Mouse (Mus musculus) forebrain, embryonic 11.5 days (tissue): ENCODE measurements around the gene Rbpj. TPM values are rescaled to one million over a fixed set of nuclear protein-coding genes. Genes with fewer than 3 reads are reported as not detected.
A peak's percentile ranks its signal among the peaks of the same experiment; 100 is the strongest.

Source experiments
- ATAC-seq: fragments of 200-750 bp; cut with Nextera tagmentation; replicated peaks from 2 replicates; pipeline ENCODE4 v1.8.0; 2017; ENCODE audit warnings: moderate TSS enrichment; ENCODE audit not compliant: low FRiP score
- DNase-seq: peaks from one replicate; pipeline ENCODE4 v3.0.0-alpha.2; 2017; ENCODE audit warnings: low spot score
- H3K27ac ChIP-seq: fragments of 300-500 bp; sonication (generic); 2 replicates; pipeline ENCODE4 v1.5.1; 2014; ENCODE audit warnings: low read depth, low read length
- H3K27me3 ChIP-seq: fragments of 300-500 bp; sonication (generic); 2 replicates; pipeline ENCODE4 v1.6.1; 2014; ENCODE audit warnings: mild to moderate bottlenecking, low read length, mixed read lengths; ENCODE audit not compliant: control insufficient read depth, insufficient read depth
- H3K36me3 ChIP-seq: fragments of 300-500 bp; sonication (generic); 2 replicates; pipeline ENCODE4 v1.6.1; 2014; ENCODE audit warnings: mild to moderate bottlenecking, low read length, moderate library complexity, mixed read lengths; ENCODE audit not compliant: control insufficient read depth, insufficient read depth
- H3K4me1 ChIP-seq: fragments of 300-500 bp; sonication (generic); replicated peaks from 2 replicates; pipeline ENCODE4 v1.6.1; 2014; ENCODE audit warnings: low read length, mixed read lengths; ENCODE audit not compliant: control insufficient read depth, insufficient read depth
- H3K4me2 ChIP-seq: fragments of 300-500 bp; sonication (generic); 2 replicates; pipeline ENCODE4 v1.6.1; 2014; ENCODE audit warnings: low read depth, mild to moderate bottlenecking, low read length, moderate library complexity, mixed read lengths; ENCODE audit not compliant: severe bottlenecking
- H3K4me3 ChIP-seq: fragments of 300-500 bp; sonication (generic); 2 replicates; pipeline ENCODE4 v1.5.1; 2014; ENCODE audit warnings: low read depth, low read length
- H3K9ac ChIP-seq: fragments of 300-500 bp; sonication (generic); 2 replicates; pipeline ENCODE4 v1.6.1; 2014; ENCODE audit warnings: low read length
- H3K9me3 ChIP-seq: fragments of 300-500 bp; sonication (generic); 2 replicates; pipeline ENCODE4 v1.6.1; 2016; ENCODE audit warnings: low read length, mixed read lengths; ENCODE audit not compliant: control insufficient read depth
- WGBS: fragments of 180-500 bp; shearing (Covaris S2); extraction: QIAGEN DNeasy Blood & Tissue Kit; methylation state at CpG from one replicate; pipeline ENCODE4 v1.1.7; 2014; 5-methylcytosine and 5-hydroxymethylcytosine counted together
- polyA plus RNA-seq: library from polyadenylated mRNA; unstranded; fragments of >200 nt; fragmentation: Nextera tagmentation; extraction: Ambion mirVana; gene quantifications from 2 replicates; pipeline ENCODE4 v1.2.1, GENCODE M21; 2014

Rbpj gene
- polyA plus RNA-seq, 1 experiment from 2014 or later, result 61.5 TPM

DNA sequence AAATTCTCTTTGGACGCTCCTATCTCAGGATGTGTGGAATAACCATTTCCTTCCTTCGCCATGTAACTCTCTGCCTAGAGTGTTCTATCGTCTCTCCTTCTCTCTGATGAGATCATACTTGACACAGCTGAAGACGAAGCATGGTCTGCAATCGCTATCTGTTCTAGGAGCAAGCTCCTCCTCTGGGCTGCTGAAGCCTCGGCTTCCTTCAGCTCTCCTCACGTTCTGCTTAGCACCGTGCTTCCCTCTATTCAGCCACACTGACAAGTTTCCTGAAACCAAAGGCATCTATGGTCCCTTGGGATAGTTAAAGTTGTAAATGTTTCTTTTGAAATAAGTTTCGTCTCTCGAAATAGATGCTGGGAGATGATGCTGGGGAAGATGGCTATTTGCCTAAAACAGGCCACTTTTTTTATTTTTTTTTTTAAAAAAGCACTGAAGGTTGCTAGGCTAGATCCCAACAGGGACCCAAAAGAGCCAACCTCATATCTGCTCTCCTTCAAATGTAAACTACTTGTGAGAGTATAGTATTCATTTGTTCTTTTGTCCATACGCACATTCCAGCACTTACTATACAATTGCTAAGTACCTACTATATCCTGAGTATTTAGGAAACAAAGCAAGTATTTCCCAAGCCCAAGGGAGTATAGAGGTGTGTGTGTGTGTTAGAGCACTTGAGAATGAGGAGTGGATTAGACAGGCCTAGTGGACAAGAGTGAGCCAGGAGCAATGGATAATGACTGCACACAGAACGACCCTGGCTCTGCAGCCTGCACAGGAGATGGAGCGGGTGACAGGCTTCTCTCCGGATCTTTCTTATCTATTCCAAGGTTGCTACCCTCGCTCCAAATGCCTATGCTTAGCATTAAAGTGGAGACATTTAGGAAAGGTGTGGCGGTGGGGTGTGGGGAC is 726 bp downstream of the Rbpj start:
- Histone ChIP-seq H3K9me3 (no peaks in the 10 kb centered on the region), H3K4me1 (no peaks in the 10 kb centered on the region), H3K27ac (no peak overlapping the region), H3K4me2 (no peak overlapping the region), H3K36me3 (no peaks in the 10 kb centered on the region), H3K27me3 (no peaks in the 10 kb centered on the region), H3K4me3 (no peak overlapping the region), H3K9ac (no peak overlapping the region)
- ATAC-seq, result no peak
- DNase-seq, result no peak
- WGBS, result 82% methylated on average over 16 of the region's 16 CpGs

DNA sequence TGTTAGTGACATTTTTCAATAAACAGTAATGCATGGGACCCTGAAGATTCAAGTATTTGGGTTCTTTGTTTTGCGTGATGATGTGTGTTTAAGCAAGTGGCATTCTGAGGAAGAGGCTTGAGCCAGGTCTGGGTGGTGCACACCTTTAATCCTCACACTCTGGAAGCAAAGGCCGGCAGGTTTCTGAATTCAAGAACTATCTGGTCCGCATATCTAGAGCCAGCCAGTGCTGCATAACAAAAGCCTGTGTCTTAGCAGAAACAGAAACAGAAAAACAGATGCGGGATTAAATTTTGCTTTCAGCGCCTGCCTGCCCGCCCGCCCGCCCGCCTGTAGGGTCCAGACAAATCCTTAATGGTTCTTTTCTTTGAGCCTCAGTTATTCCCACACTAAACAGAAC is 1.6 kb downstream of the Rbpj start:
- no peak overlapping the region for H3K9ac ChIP-seq
- no peaks in the 10 kb centered on the region for H3K4me1 ChIP-seq
- ATAC-seq (no peak), DNase-seq (no peak)
- no peak overlapping the region for H3K4me2 ChIP-seq
- H3K9me3 ChIP-seq, result no peaks in the 10 kb centered on the region
- H3K36me3 ChIP-seq, result no peaks in the 10 kb centered on the region
- H3K4me3 ChIP-seq, result no peak overlapping the region
- H3K27me3 ChIP-seq, result no peaks in the 10 kb centered on the region
- H3K27ac ChIP-seq, result no peak overlapping the region
- 61% methylated on average over 9 of the region's 9 CpGs for WGBS

DNA sequence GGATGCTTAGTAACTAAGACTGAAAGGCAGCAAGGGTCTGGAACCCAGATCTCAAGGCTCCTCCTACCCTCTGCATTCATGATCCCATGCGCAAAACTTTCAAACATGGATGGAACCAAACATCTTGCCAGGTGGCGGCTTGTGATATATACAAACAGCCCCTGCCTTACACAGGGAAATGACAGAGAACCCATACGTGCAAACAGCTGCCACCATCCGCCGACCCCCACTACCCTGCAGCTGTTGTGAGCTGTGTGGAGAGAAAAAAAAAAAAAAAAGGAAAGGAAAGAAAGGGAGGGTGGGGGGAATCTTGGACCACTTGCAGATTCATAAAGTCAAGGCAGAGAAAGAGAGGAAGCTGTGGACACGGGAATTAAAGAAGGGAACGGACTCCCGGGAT is 2.4 kb downstream of the Rbpj start:
- 64% methylated on average over 8 of the region's 8 CpGs for WGBS
- no peaks in the 10 kb centered on the region for H3K4me1 ChIP-seq
- DNase-seq (no peak), ATAC-seq (no peak)
- no peak overlapping the region for H3K4me3 ChIP-seq
- no peaks in the 10 kb centered on the region for H3K27me3 ChIP-seq
- H3K9me3 ChIP-seq, result no peaks in the 10 kb centered on the region
- no peaks in the 10 kb centered on the region for H3K36me3 ChIP-seq
- no peak overlapping the region for H3K27ac ChIP-seq
- H3K9ac ChIP-seq, result no peak overlapping the region
- H3K4me2 ChIP-seq, result no peak overlapping the region

DNA sequence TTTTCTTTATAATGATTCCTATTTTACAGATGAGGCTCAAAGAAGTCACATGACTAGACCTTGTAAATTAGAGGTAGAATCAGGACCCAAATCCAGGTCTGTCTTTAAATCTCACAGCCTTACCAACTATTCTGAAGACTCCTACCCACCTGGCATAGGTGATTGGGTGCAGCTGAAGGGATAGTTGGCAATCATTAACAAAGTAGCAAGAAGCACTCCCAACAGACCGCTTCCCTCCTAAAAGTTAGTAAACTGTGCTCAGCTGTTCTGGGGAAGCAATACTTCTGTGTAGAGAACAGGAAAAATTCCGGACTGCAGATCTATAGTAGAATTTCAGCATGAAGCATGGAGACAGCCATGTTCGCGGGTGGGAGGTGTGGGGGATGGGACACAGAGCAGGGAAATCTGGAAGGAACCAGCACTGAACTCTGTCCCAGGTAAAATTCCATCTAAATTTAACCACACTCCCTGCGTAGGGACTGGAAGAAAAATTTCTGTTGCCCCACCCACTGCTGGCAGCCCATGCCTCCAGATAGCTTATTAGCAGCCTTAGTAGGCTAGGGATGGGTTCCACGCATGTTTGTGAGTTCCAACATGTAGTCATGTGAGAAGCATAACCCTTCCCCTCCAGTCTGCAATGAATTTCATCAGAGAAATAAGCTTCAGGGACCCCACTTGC is 3.3 kb downstream of the Rbpj start:
- H3K9ac ChIP-seq, result no peak overlapping the region
- ATAC-seq, result no peak
- H3K36me3 ChIP-seq, result no peaks in the 10 kb centered on the region
- no peaks in the 10 kb centered on the region for H3K9me3 ChIP-seq
- no peaks in the 10 kb centered on the region for H3K4me1 ChIP-seq
- no peak overlapping the region for H3K4me3 ChIP-seq
- no peak overlapping the region for H3K27ac ChIP-seq
- no peak for DNase-seq
- no peaks in the 10 kb centered on the region for H3K27me3 ChIP-seq
- WGBS, result 86% methylated on average over 6 of the region's 6 CpGs
- H3K4me2 ChIP-seq, result no peak overlapping the region

DNA sequence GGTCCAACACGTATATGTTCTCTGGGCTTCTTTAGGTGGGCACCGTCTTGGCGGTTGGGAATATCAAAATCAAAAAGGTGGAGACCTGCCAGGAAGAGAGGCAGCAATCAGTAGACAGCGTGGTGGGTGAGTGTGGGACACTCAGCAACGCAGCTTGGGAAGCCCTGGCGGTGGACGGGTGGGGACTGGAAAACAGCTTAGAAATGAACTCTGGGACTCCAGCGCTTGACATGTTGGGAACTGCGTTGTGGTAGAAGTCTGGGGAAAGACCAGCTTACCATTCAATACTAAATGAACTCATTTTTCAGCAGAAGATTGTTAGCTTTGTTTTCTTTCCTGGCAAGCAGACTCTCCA is 3.8 kb downstream of the Rbpj start:
- 53% methylated on average over 9 of the region's 9 CpGs for WGBS
- no peak for ATAC-seq
- no peaks in the 10 kb centered on the region for H3K27me3 ChIP-seq

DNA sequence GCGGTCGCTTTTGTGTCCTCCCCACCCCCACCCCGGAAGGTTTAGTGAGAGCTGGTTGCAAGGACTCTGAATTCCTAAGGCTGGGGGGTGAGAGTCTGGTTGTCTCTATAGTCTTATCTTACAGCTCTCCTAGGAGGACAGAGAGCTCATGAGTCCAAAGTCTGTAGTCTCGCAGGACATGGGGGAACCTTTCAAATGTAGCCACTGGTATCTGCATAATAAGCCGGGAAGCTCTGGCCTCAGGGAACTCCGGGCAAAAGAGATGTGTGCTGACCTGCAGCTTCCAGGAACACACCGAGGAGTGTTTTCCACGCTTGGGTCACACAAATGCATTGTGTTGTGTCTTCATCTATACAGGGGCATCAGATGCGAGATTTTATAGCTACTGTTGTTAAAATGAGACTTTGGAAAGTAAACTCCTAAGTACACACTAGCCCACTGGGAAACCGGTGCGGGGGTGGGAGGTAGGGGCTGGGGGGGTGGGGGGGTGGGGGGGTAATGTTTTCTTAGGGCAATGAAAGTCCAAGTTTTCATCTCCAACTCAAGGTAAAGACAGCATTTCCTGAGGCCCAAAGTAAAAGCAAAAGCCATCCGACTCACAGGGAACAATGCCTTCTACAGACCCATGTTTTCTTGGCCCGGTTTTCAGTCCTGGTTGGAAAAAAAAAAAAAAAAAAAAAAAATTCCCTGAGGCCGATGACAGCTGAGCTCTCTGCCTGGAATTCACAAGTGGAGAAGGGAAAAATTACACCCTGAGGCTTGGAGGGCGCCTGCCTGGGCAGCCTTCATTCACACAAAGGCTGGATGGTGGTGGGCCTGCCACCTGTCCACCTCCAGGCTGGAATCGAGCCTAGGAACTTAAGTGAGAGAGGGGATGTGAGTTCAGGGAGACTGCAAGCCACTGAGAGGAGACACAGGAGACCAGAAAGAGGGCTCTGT is 4.5 kb downstream of the Rbpj start:
- Histone ChIP-seq H3K4me1 (no peaks in the 10 kb centered on the region), H3K27me3 (no peaks in the 10 kb centered on the region), H3K36me3 (no peaks in the 10 kb centered on the region), H3K4me3 (no peak overlapping the region), H3K9me3 (no peaks in the 10 kb centered on the region), H3K27ac (no peak overlapping the region), H3K9ac (no peak overlapping the region), H3K4me2 (no peak overlapping the region)
- ATAC-seq (0 out of 2 replicates have a peak, but pooled peaks have one; percentile 39), DNase-seq (no peak)
- WGBS, result 48% methylated on average over 16 of the region's 16 CpGs

More for the DNA sequence above, 3.8 kb downstream of the Rbpj start:
- Histone ChIP-seq H3K27ac (no peak overlapping the region), H3K4me2 (no peak overlapping the region), H3K36me3 (no peaks in the 10 kb centered on the region), H3K9me3 (no peaks in the 10 kb centered on the region), H3K9ac (no peak overlapping the region), H3K4me3 (no peak overlapping the region), H3K4me1 (no peaks in the 10 kb centered on the region)
- DNase-seq, result no peak

DNA sequence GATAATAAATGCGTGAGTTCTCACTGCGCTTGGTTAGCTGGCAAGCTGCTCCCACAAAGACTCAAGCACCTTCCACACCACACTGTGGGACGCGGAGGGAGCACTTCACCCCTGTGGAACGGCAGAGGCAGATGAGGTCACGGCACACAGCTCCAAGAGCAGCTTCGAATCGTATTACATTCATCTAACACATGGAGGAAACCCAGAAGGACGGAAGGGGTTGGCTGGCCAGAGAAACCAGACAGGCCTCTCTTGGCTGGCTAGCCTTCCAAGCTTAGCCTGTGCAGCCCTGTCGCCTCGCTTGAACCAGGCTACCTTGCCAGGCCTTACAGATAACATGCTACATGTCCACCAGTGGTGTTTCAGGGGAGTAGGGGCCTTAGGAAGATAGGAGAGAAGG is 6.5 kb downstream of the Rbpj start:
- Histone ChIP-seq H3K27ac (no peak overlapping the region), H3K4me2 (no peak overlapping the region), H3K36me3 (no peaks in the 10 kb centered on the region), H3K27me3 (no peaks in the 10 kb centered on the region), H3K4me1 (no peaks in the 10 kb centered on the region), H3K4me3 (no peak overlapping the region), H3K9ac (no peak overlapping the region), H3K9me3 (no peaks in the 10 kb centered on the region)
- DNase-seq (no peak), ATAC-seq (no peak)
- 87% methylated on average over 11 of the region's 11 CpGs for WGBS

DNA sequence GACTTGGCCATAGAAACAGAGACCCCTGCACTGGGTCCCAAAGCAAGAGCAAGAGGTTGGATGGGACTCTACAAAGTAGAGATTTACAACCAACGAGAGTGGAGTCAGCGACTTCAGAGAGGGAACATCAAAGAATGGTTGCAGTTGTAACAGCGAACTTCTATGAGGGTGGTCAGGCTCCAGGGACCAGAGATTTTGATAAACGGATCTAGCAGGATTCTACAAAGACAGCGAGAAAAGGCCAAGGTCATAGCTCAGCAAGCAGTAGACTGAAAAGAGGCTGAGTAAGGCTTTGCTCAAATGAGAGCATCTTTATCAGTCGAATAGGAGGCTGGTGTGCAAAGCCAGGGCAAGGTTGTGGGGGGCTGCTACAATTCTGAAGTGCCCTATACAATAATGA is 13.2 kb downstream of the Rbpj start:
- WGBS, result 84% methylated on average over 6 of the region's 6 CpGs
- ATAC-seq, result no peak

More for the DNA sequence above, 13.2 kb downstream of the Rbpj start:
- H3K4me1 ChIP-seq, result no peaks in the 10 kb centered on the region
- no peaks in the 10 kb centered on the region for H3K27me3 ChIP-seq
- no peak overlapping the region for H3K4me3 ChIP-seq
- H3K27ac ChIP-seq, result no peak overlapping the region
- H3K4me2 ChIP-seq, result no peak overlapping the region
- H3K9ac ChIP-seq, result no peak overlapping the region
- no peaks in the 10 kb centered on the region for H3K9me3 ChIP-seq
- H3K36me3 ChIP-seq, result no peaks in the 10 kb centered on the region
- DNase-seq, result no peak
